Mouse (Mus musculus): ENCODE data around the gene Gm20532. TPM values are rescaled to one million over a fixed set of nuclear protein-coding genes. Genes with fewer than 3 reads are reported as not detected.

Gm20532 gene
- polyA plus RNA-seq, 1 experiment: not detected

GRCm38 (mm10) chr2:26588573-26588972, 2.1 kb downstream of the Gm20532 start:
- Histone ChIP-seq H3K36me3 (ENCODE audit: control insufficient read depth, insufficient read depth) (no peaks in the 10 kb centered on the region), H3K79me2 (ENCODE audit: control insufficient read depth, insufficient read depth) (no peaks in the 10 kb centered on the region), H3K4me2 (ENCODE audit: low read depth) (no peak overlapping the region), H3K27me3 (ENCODE audit: control insufficient read depth, insufficient read depth, insufficient read length) (peaks cover 19% of the 10 kb centered on the region), H3ac (ENCODE audit: control insufficient read depth, insufficient read length) (no peak overlapping the region), H3K4me3 (no peak overlapping the region)
- no peak for TF ChIP-seq TCF3 (IDR thresholded peaks at IDR 0.05; ENCODE audit: insufficient read length, low read depth)
- no peak for TF ChIP-seq SRF (IDR thresholded peaks at IDR 0.05; ENCODE audit: control insufficient read depth, insufficient read length, low read depth)
- TF ChIP-seq REST (IDR thresholded peaks at IDR 0.05; ENCODE audit: insufficient read depth, insufficient read length): no peak
- TF ChIP-seq MYOD1 (IDR thresholded peaks at IDR 0.05; ENCODE audit: control insufficient read depth in 1 of 3, insufficient read length in 2 of 3, low read depth in 2 of 3): no peak
- TF ChIP-seq MAX (IDR thresholded peaks at IDR 0.05; ENCODE audit: low read depth): no peak
- no peak for TF ChIP-seq POLR2AphosphoS2 (IDR thresholded peaks at IDR 0.05; ENCODE audit: insufficient read length, low read depth)
- TF ChIP-seq E2F4 (IDR thresholded peaks at IDR 0.05; ENCODE audit: insufficient read depth): no peak
- no peak for TF ChIP-seq MYOG (IDR thresholded peaks at IDR 0.05; ENCODE audit: control insufficient read depth in 1 of 3, insufficient read depth in 1 of 3, insufficient read length in 2 of 3, low read depth in 2 of 3)
- TF ChIP-seq TCF12 (IDR thresholded peaks at IDR 0.05; ENCODE audit: insufficient read depth, poor library complexity, severe bottlenecking): no peak

- no peak for TF ChIP-seq MYOD1 (IDR thresholded peaks at IDR 0.05; ENCODE audit: control insufficient read depth in 1 of 3, insufficient read length in 2 of 3, low read depth in 2 of 3)
- no peak for TF ChIP-seq E2F4 (IDR thresholded peaks at IDR 0.05; ENCODE audit: insufficient read depth)
- no peak for TF ChIP-seq USF1 (IDR thresholded peaks at IDR 0.05; ENCODE audit: low read depth)
- no peak for TF ChIP-seq CEBPB (IDR thresholded peaks at IDR 0.05; ENCODE audit: insufficient read depth, poor library complexity, severe bottlenecking)
- no peak for TF ChIP-seq REST (IDR thresholded peaks at IDR 0.05; ENCODE audit: insufficient read depth, insufficient read length)
- no peak for TF ChIP-seq TCF12 (IDR thresholded peaks at IDR 0.05; ENCODE audit: insufficient read depth, poor library complexity, severe bottlenecking)
- TF ChIP-seq POLR2A (IDR thresholded peaks at IDR 0.05; ENCODE audit: insufficient read length, low read depth): no peak
- no peak for TF ChIP-seq MYOG (IDR thresholded peaks at IDR 0.05; ENCODE audit: control insufficient read depth in 1 of 3, insufficient read depth in 1 of 3, insufficient read length in 2 of 3, low read depth in 2 of 3)
- TF ChIP-seq TCF3 (IDR thresholded peaks at IDR 0.05; ENCODE audit: insufficient read length, low read depth): no peak
- no peak for TF ChIP-seq POLR2AphosphoS2 (IDR thresholded peaks at IDR 0.05; ENCODE audit: insufficient read length, low read depth)
- no peak for TF ChIP-seq SRF (IDR thresholded peaks at IDR 0.05; ENCODE audit: control insufficient read depth, insufficient read length, low read depth)
- Histone ChIP-seq H3K4me3 (no peak overlapping the region), H3K79me2 (ENCODE audit: control insufficient read depth, insufficient read depth) (no peaks in the 10 kb centered on the region), H3K4me2 (ENCODE audit: low read depth) (no peak overlapping the region), H3K36me3 (ENCODE audit: control insufficient read depth, insufficient read depth) (no peaks in the 10 kb centered on the region), H3K27me3 (ENCODE audit: control insufficient read depth, insufficient read depth, insufficient read length) (peaks cover 13% of the 10 kb centered on the region), H3ac (ENCODE audit: control insufficient read depth, insufficient read length) (no peak overlapping the region)
These were observed 2.8 kb downstream of the Gm20532 start for GRCm38 (mm10) chr2:26589284-26589683.

GRCm38 (mm10) chr2:26590282-26590681, 3.8 kb downstream of the Gm20532 start:
- Histone ChIP-seq H3K4me3 (no peak overlapping the region), H3K36me3 (ENCODE audit: control insufficient read depth, insufficient read depth) (no peaks in the 10 kb centered on the region), H3K27me3 (ENCODE audit: control insufficient read depth, insufficient read depth, insufficient read length) (peaks cover 10% of the 10 kb centered on the region), H3K4me2 (ENCODE audit: low read depth) (no peak overlapping the region), H3ac (ENCODE audit: control insufficient read depth, insufficient read length) (no peak overlapping the region), H3K79me2 (ENCODE audit: control insufficient read depth, insufficient read depth) (no peaks in the 10 kb centered on the region)
- peak; percentile 57 for TF ChIP-seq POLR2AphosphoS2 (IDR thresholded peaks at IDR 0.05; ENCODE audit: insufficient read length, low read depth)
- no peak for TF ChIP-seq SRF (IDR thresholded peaks at IDR 0.05; ENCODE audit: control insufficient read depth, insufficient read length, low read depth)

DNA sequence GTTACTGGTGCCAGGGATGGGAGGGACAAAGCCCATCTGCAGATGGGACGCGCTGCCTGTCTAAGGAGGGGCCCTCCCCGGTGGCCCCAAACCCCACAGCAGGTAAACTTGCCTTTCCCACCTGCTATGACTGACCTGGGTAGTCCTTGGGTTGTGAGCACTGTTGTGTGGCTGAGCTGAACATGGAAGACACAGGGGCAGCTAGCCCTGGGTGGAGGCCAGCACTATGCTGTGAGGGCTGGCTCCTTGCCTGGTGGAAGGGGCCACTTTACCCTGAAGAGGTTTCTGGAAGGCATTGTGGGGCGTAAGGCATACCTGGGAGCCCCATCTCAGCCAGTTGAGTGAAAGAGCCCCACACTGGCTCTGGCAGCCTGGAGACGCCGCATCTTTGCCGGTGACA, 4.5 kb downstream of the Gm20532 start:
- peaks cover 6% of the 10 kb centered on the region for H3K27me3 ChIP-seq (ENCODE audit: control insufficient read depth, insufficient read depth, insufficient read length)
- no peak for TF ChIP-seq TCF12 (IDR thresholded peaks at IDR 0.05; ENCODE audit: insufficient read depth, poor library complexity, severe bottlenecking)
- TF ChIP-seq CEBPB (IDR thresholded peaks at IDR 0.05; ENCODE audit: insufficient read depth, poor library complexity, severe bottlenecking): no peak
- TF ChIP-seq SRF (IDR thresholded peaks at IDR 0.05; ENCODE audit: control insufficient read depth, insufficient read length, low read depth): no peak
- no peak for TF ChIP-seq TCF3 (IDR thresholded peaks at IDR 0.05; ENCODE audit: insufficient read length, low read depth)
- no peak for TF ChIP-seq MYOD1 (IDR thresholded peaks at IDR 0.05; ENCODE audit: control insufficient read depth in 1 of 3, insufficient read length in 2 of 3, low read depth in 2 of 3)
- no peak for TF ChIP-seq POLR2AphosphoS2 (IDR thresholded peaks at IDR 0.05; ENCODE audit: insufficient read length, low read depth)
- TF ChIP-seq MYOG (IDR thresholded peaks at IDR 0.05; ENCODE audit: control insufficient read depth in 1 of 3, insufficient read depth in 1 of 3, insufficient read length in 2 of 3, low read depth in 2 of 3): no peak
- no peak for TF ChIP-seq USF1 (IDR thresholded peaks at IDR 0.05; ENCODE audit: low read depth)
- TF ChIP-seq E2F4 (IDR thresholded peaks at IDR 0.05; ENCODE audit: insufficient read depth): no peak
- no peak for TF ChIP-seq POLR2A (IDR thresholded peaks at IDR 0.05; ENCODE audit: insufficient read length, low read depth)
- TF ChIP-seq MAX (IDR thresholded peaks at IDR 0.05; ENCODE audit: low read depth): no peak
- no peak for TF ChIP-seq REST (IDR thresholded peaks at IDR 0.05; ENCODE audit: insufficient read depth, insufficient read length)
- no peak overlapping the region for H3K4me3 ChIP-seq
- no peak overlapping the region for H3K4me2 ChIP-seq (ENCODE audit: low read depth)
- no peaks in the 10 kb centered on the region for H3K79me2 ChIP-seq (ENCODE audit: control insufficient read depth, insufficient read depth)
- H3K36me3 ChIP-seq (ENCODE audit: control insufficient read depth, insufficient read depth): no peaks in the 10 kb centered on the region
- no peak overlapping the region for H3ac ChIP-seq (ENCODE audit: control insufficient read depth, insufficient read length)

- peaks cover 6% of the 10 kb centered on the region for H3K27me3 ChIP-seq (ENCODE audit: control insufficient read depth, insufficient read depth, insufficient read length)
- no peaks in the 10 kb centered on the region for H3K36me3 ChIP-seq (ENCODE audit: control insufficient read depth, insufficient read depth)
- no peak overlapping the region for H3K4me2 ChIP-seq (ENCODE audit: low read depth)
- H3K4me3 ChIP-seq: no peak overlapping the region
- TF ChIP-seq POLR2A (IDR thresholded peaks at IDR 0.05; ENCODE audit: insufficient read length, low read depth) (no peak), CEBPB (IDR thresholded peaks at IDR 0.05; ENCODE audit: insufficient read depth, poor library complexity, severe bottlenecking) (no peak), USF1 (IDR thresholded peaks at IDR 0.05; ENCODE audit: low read depth) (no peak), MAX (IDR thresholded peaks at IDR 0.05; ENCODE audit: low read depth) (no peak), TCF12 (IDR thresholded peaks at IDR 0.05; ENCODE audit: insufficient read depth, poor library complexity, severe bottlenecking) (no peak), POLR2AphosphoS2 (IDR thresholded peaks at IDR 0.05; ENCODE audit: insufficient read length, low read depth) (no peak), SRF (IDR thresholded peaks at IDR 0.05; ENCODE audit: control insufficient read depth, insufficient read length, low read depth) (no peak), TCF3 (IDR thresholded peaks at IDR 0.05; ENCODE audit: insufficient read length, low read depth) (no peak), E2F4 (IDR thresholded peaks at IDR 0.05; ENCODE audit: insufficient read depth) (no peak), MYOG (IDR thresholded peaks at IDR 0.05; ENCODE audit: control insufficient read depth in 1 of 3, insufficient read depth in 1 of 3, insufficient read length in 2 of 3, low read depth in 2 of 3) (no peak), MYOD1 (IDR thresholded peaks at IDR 0.05; ENCODE audit: control insufficient read depth in 1 of 3, insufficient read length in 2 of 3, low read depth in 2 of 3) (no peak), REST (IDR thresholded peaks at IDR 0.05; ENCODE audit: insufficient read depth, insufficient read length) (no peak)
- H3K79me2 ChIP-seq (ENCODE audit: control insufficient read depth, insufficient read depth): no peaks in the 10 kb centered on the region
- no peak overlapping the region for H3ac ChIP-seq (ENCODE audit: control insufficient read depth, insufficient read length)
These were observed 5.0 kb downstream of the Gm20532 start for GRCm38 (mm10) chr2:26591416-26591815.

Data from myocyte (in vitro differentiated cells).